Mouse (Mus musculus) hindbrain, embryonic 12.5 days (tissue): Measurements from ENCODE around the gene Hebp1. TPM values are rescaled to one million over a fixed set of nuclear protein-coding genes. Genes with fewer than 3 reads are reported as not detected.

Source experiments
- ATAC-seq: fragments of 200-750 bp; cut with Nextera tagmentation; 2 replicates; pipeline ENCODE4 v1.8.0; 2017; ENCODE audit warnings: moderate TSS enrichment; ENCODE audit not compliant: low FRiP score
- H3K27ac ChIP-seq: fragments of 300-500 bp; sonication (generic); 2 replicates; pipeline ENCODE4 v1.5.1; 2016; ENCODE audit warnings: mild to moderate bottlenecking
- H3K27me3 ChIP-seq: fragments of 300-500 bp; sonication (generic); 2 replicates; pipeline ENCODE4 v1.6.1; 2016; ENCODE audit warnings: mild to moderate bottlenecking
- H3K36me3 ChIP-seq: fragments of 300-500 bp; sonication (generic); 2 replicates; pipeline ENCODE4 v1.6.1; 2016; ENCODE audit warnings: mild to moderate bottlenecking
- H3K4me1 ChIP-seq: fragments of 300-500 bp; sonication (generic); 2 replicates; pipeline ENCODE4 v1.6.1; 2016
- H3K4me2 ChIP-seq: fragments of 300-500 bp; sonication (generic); replicated peaks from 2 replicates; pipeline ENCODE4 v1.6.1; 2016; ENCODE audit warnings: mild to moderate bottlenecking
- H3K4me3 ChIP-seq: fragments of 300-500 bp; sonication (generic); 2 replicates; pipeline ENCODE4 v1.5.1; 2016; ENCODE audit warnings: mild to moderate bottlenecking
- H3K9ac ChIP-seq: fragments of 300-500 bp; sonication (generic); 2 replicates; pipeline ENCODE4 v1.6.1; 2016; ENCODE audit warnings: mild to moderate bottlenecking, moderate library complexity
- H3K9me3 ChIP-seq: fragments of 300-500 bp; sonication (generic); replicated peaks from 2 replicates; pipeline ENCODE4 v1.6.1; 2016; ENCODE audit warnings: mild to moderate bottlenecking
- WGBS: fragments of 180-500 bp; shearing (Covaris S2); methylation state at CpG from one replicate; pipeline ENCODE4 v1.1.7; 2016; 5-methylcytosine and 5-hydroxymethylcytosine counted together
- polyA plus RNA-seq: library from polyadenylated mRNA; unstranded; fragments of >200 nt; fragmentation: Nextera tagmentation; extraction: Ambion mirVana; gene quantifications from 2 replicates; pipeline ENCODE4 v1.2.1, GENCODE M21; 2016

Hebp1 gene
- polyA plus RNA-seq, 1 experiment from 2014 or later: 6.2 TPM

- H3K4me2 ChIP-seq: no peak overlapping the region
- peaks cover 14% of the 10 kb centered on the region for H3K4me1 ChIP-seq
- H3K9me3 ChIP-seq: no peaks in the 10 kb centered on the region
- no peaks in the 10 kb centered on the region for H3K27me3 ChIP-seq
- no peaks in the 10 kb centered on the region for H3K36me3 ChIP-seq
- no peak overlapping the region for H3K9ac ChIP-seq
- WGBS: 13% methylated on average over 4 of the region's 4 CpGs
- no peak for ATAC-seq
- H3K27ac ChIP-seq: no peak overlapping the region
- H3K4me3 ChIP-seq: no peak overlapping the region
These were observed 4.1 kb downstream of the Hebp1 start for GRCm38 (mm10) chr6:135193733-135194132.

GRCm38 (mm10) chr6:135192993-135193392, 4.8 kb downstream of the Hebp1 start:
- Histone ChIP-seq H3K4me1 (peaks cover 10% of the 10 kb centered on the region; the same call in 1 of the 2 replicates), H3K27ac (no peak overlapping the region), H3K36me3 (no peaks in the 10 kb centered on the region), H3K27me3 (no peaks in the 10 kb centered on the region), H3K9ac (no peak overlapping the region), H3K4me2 (no peak overlapping the region), H3K4me3 (no peak overlapping the region), H3K9me3 (no peaks in the 10 kb centered on the region)
- no peak for ATAC-seq
- WGBS: 80% methylated on average over 8 of the region's 8 CpGs

- Histone ChIP-seq H3K27me3 (no peaks in the 10 kb centered on the region), H3K27ac (no peak overlapping the region), H3K4me1 (peaks cover 14% of the 10 kb centered on the region; the same call in 1 of the 2 replicates), H3K9ac (no peak overlapping the region), H3K9me3 (no peaks in the 10 kb centered on the region), H3K36me3 (no peaks in the 10 kb centered on the region), H3K4me3 (no peak overlapping the region), H3K4me2 (no peak overlapping the region)
- 80% methylated on average over 1 of the region's 1 CpGs for WGBS
- ATAC-seq: no peak
These were observed 5.9 kb downstream of the Hebp1 start for GRCm38 (mm10) chr6:135191906-135192305.

GRCm38 (mm10) chr6:135190122-135190521, 7.7 kb downstream of the Hebp1 start:
- 51% methylated on average over 6 of the region's 6 CpGs for WGBS
- H3K36me3 ChIP-seq: no peaks in the 10 kb centered on the region
- no peaks in the 10 kb centered on the region for H3K9me3 ChIP-seq
- no peak for ATAC-seq
- no peak overlapping the region for H3K27ac ChIP-seq
- no peak overlapping the region for H3K9ac ChIP-seq
- H3K4me1 ChIP-seq: peaks cover 17% of the 10 kb centered on the region; the same call in 1 of the 2 replicates
- no peak overlapping the region for H3K4me3 ChIP-seq
- H3K27me3 ChIP-seq: no peaks in the 10 kb centered on the region
- no peak overlapping the region for H3K4me2 ChIP-seq

GRCm38 (mm10) chr6:135188629-135189028, 9.2 kb downstream of the Hebp1 start:
- Histone ChIP-seq H3K4me2 (no peak overlapping the region), H3K27me3 (no peaks in the 10 kb centered on the region), H3K36me3 (no peaks in the 10 kb centered on the region), H3K9me3 (no peaks in the 10 kb centered on the region), H3K4me3 (no peak overlapping the region), H3K4me1 (peaks cover 12% of the 10 kb centered on the region; the same call in 1 of the 2 replicates), H3K27ac (no peak overlapping the region), H3K9ac (no peak overlapping the region)
- ATAC-seq: no peak
- WGBS: 79% methylated on average over 4 of the region's 4 CpGs

GRCm38 (mm10) chr6:135187076-135187917, 10.5 kb downstream of the Hebp1 start:
- Histone ChIP-seq H3K4me2 (no peak overlapping the region), H3K27me3 (no peaks in the 10 kb centered on the region), H3K9me3 (no peaks in the 10 kb centered on the region), H3K36me3 (no peaks in the 10 kb centered on the region), H3K4me1 (peaks cover 7% of the 10 kb centered on the region; the same call in 1 of the 2 replicates), H3K4me3 (no peak overlapping the region), H3K9ac (no peak overlapping the region), H3K27ac (no peak overlapping the region)
- WGBS: 51% methylated on average over 10 of the region's 10 CpGs
- ATAC-seq: no peak

- no peaks in the 10 kb centered on the region for H3K9me3 ChIP-seq
- 48% methylated on average over 8 of the region's 8 CpGs for WGBS
- H3K27ac ChIP-seq: no peak overlapping the region
- ATAC-seq: no peak
- no peak overlapping the region for H3K9ac ChIP-seq
- H3K27me3 ChIP-seq: no peaks in the 10 kb centered on the region
- H3K36me3 ChIP-seq: no peaks in the 10 kb centered on the region
- H3K4me2 ChIP-seq: no peak overlapping the region
- H3K4me3 ChIP-seq: no peak overlapping the region
- H3K4me1 ChIP-seq: peaks cover 7% of the 10 kb centered on the region; the same call in 1 of the 2 replicates
These were observed 13.9 kb downstream of the Hebp1 start for GRCm38 (mm10) chr6:135183961-135184360.

GRCm38 (mm10) chr6:135182925-135183324, 14.9 kb downstream of the Hebp1 start:
- Histone ChIP-seq H3K27ac (no peak overlapping the region), H3K9me3 (no peaks in the 10 kb centered on the region), H3K36me3 (no peaks in the 10 kb centered on the region), H3K4me1 (peaks cover 7% of the 10 kb centered on the region; the same call in 1 of the 2 replicates), H3K27me3 (no peaks in the 10 kb centered on the region), H3K4me2 (no peak overlapping the region), H3K9ac (no peak overlapping the region), H3K4me3 (no peak overlapping the region)
- no peak for ATAC-seq
- 50% methylated on average over 5 of the region's 5 CpGs for WGBS

- no peak overlapping the region for H3K27ac ChIP-seq
- ATAC-seq: no peak
- H3K4me3 ChIP-seq: no peak overlapping the region
- no peaks in the 10 kb centered on the region for H3K4me1 ChIP-seq
- H3K4me2 ChIP-seq: no peak overlapping the region
- 0 out of 2 replicates have a peak, but pooled peaks cover under 1% of the 10 kb centered on the region for H3K9me3 ChIP-seq
- H3K36me3 ChIP-seq: no peaks in the 10 kb centered on the region
- no peak overlapping the region for H3K9ac ChIP-seq
- H3K27me3 ChIP-seq: no peaks in the 10 kb centered on the region
- WGBS: 52% methylated on average over 3 of the region's 3 CpGs
These were observed 19.2 kb downstream of the Hebp1 start for GRCm38 (mm10) chr6:135178599-135178998.

GRCm38 (mm10) chr6:135177271-135177670, 20.6 kb downstream of the Hebp1 start:
- ATAC-seq: no peak
- Histone ChIP-seq H3K4me2 (no peak overlapping the region), H3K27ac (no peak overlapping the region), H3K27me3 (no peaks in the 10 kb centered on the region), H3K4me1 (no peaks in the 10 kb centered on the region), H3K9me3 (0 out of 2 replicates have a peak, but pooled peaks cover 5% of the 10 kb centered on the region), H3K9ac (no peak overlapping the region), H3K36me3 (no peaks in the 10 kb centered on the region), H3K4me3 (no peak overlapping the region)

- 0 out of 2 replicates have a peak, but pooled peaks cover 5% of the 10 kb centered on the region for H3K9me3 ChIP-seq
- H3K4me3 ChIP-seq: no peak overlapping the region
- H3K4me2 ChIP-seq: no peak overlapping the region
- WGBS: 94% methylated on average over 1 of the region's 1 CpGs
- ATAC-seq: no peak
- no peaks in the 10 kb centered on the region for H3K36me3 ChIP-seq
- no peaks in the 10 kb centered on the region for H3K27me3 ChIP-seq
- H3K27ac ChIP-seq: no peak overlapping the region
- H3K4me1 ChIP-seq: no peaks in the 10 kb centered on the region
- no peak overlapping the region for H3K9ac ChIP-seq
These were observed 22.8 kb downstream of the Hebp1 start for GRCm38 (mm10) chr6:135175014-135175413.

GRCm38 (mm10) chr6:135171736-135172135, 26.1 kb downstream of the Hebp1 start:
- Histone ChIP-seq H3K9ac (no peak overlapping the region), H3K27ac (no peak overlapping the region), H3K4me3 (no peak overlapping the region), H3K36me3 (no peaks in the 10 kb centered on the region), H3K4me1 (peaks cover 8% of the 10 kb centered on the region), H3K27me3 (peaks cover 5% of the 10 kb centered on the region; the same call in 1 of the 2 replicates), H3K4me2 (no peak overlapping the region), H3K9me3 (0 out of 2 replicates have a peak, but pooled peaks cover 5% of the 10 kb centered on the region)
- 68% methylated on average over 14 of the region's 14 CpGs for WGBS
- no peak for ATAC-seq

GRCm38 (mm10) chr6:135169246-135169645, 28.6 kb downstream of the Hebp1 start:
- no peaks in the 10 kb centered on the region for H3K36me3 ChIP-seq
- peaks cover 8% of the 10 kb centered on the region for H3K4me1 ChIP-seq
- 91% methylated on average over 3 of the region's 3 CpGs for WGBS
- 0 out of 2 replicates have a peak, but pooled peaks cover 5% of the 10 kb centered on the region for H3K9me3 ChIP-seq
- H3K4me3 ChIP-seq: no peak overlapping the region
- ATAC-seq: no peak
- peaks cover 5% of the 10 kb centered on the region; the same call in 1 of the 2 replicates for H3K27me3 ChIP-seq
- no peak overlapping the region for H3K4me2 ChIP-seq
- H3K9ac ChIP-seq: no peak overlapping the region
- no peak overlapping the region for H3K27ac ChIP-seq
